Mouse (Mus musculus): ENCODE measurements around the gene Alg1. TPM values are rescaled to one million over a fixed set of nuclear protein-coding genes. Genes with fewer than 3 reads are reported as not detected.

Alg1 gene
- polyA plus RNA-seq, 1 experiment from 2014 or later = 41.3 TPM

DNA sequence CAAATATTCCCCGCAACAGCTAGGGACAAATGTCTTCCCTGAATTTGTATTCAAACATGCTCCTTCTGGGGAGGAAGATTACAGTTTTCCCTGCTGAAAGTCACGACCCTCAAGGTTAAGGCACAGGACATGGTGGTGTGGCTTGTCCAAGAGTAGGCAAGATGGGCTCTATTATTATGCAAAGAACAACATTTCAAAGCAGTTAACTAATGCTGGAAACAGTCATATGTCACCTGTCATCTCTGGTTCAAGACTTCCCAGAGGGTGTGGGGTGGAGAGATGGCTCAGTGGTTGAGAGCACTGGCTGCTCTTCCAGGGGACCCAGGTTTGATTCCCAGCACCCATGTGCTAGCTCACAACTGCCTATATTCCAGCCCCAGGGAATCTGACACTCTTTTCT lies 18.8 kb downstream of the Alg1 start:
- H3K4me1 ChIP-seq (ENCODE audit: control insufficient read depth, insufficient read depth, low read length) = peaks cover 8% of the 10 kb centered on the region; the same call in 1 of the 2 replicates
- peaks cover 3% of the 10 kb centered on the region; the same call in 1 of the 2 replicates for H3K36me3 ChIP-seq (ENCODE audit: control insufficient read depth, insufficient read depth, low read length)
- ATAC-seq (ENCODE audit: low read depth) = no peak
- H3K4me2 ChIP-seq (ENCODE audit: low read depth, low read length) = no peak overlapping the region
- no peak overlapping the region for H3K4me3 ChIP-seq (ENCODE audit: low read depth, low read length)
- WGBS = 95% methylated on average over 2 of the region's 2 CpGs
- no peaks in the 10 kb centered on the region for H3K9me3 ChIP-seq (ENCODE audit: control insufficient read depth, low read length)
- no peak overlapping the region for H3K27ac ChIP-seq (ENCODE audit: low read depth, low read length)
- no peak overlapping the region for H3K9ac ChIP-seq (replicated peaks; ENCODE audit: low read depth, low read length)
- no peaks in the 10 kb centered on the region for H3K27me3 ChIP-seq (ENCODE audit: control insufficient read depth, insufficient read depth, low read length)

DNA sequence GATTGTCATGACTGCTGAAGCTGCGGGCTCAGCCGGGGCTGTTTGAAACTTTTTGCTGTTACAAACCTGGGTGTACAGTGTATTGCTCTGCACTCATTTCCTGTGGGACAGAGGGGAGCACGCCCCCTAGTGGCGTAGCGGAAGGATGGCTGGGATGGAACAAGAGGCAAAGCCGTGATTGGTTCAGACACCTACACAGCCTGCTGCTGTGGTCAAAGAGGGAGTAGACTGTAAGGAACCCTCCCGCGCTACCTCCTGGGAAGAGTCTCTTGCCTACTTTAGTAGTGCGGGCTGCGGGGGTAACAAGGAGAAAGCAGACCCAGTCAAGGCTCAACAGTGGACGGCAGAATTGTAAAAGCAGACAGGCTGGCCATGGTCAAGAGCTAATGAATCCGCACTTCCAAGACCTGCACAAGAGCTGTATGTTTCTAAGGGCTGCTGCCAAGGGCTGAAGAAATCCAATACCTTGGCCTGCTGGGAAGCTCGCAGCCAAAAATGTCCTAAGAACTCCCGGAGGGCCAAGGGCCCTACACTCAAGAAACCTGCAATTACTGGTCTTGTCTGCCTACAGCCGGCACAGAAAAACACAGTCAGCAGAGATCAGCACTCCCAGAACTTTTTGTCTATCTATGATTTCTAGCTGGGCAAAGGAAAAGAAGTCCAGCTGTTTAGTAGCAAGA lies 21.1 kb downstream of the Alg1 start:
- H3K27ac ChIP-seq (ENCODE audit: low read depth, low read length) = no peak overlapping the region
- no peaks in the 10 kb centered on the region for H3K27me3 ChIP-seq (ENCODE audit: control insufficient read depth, insufficient read depth, low read length)
- peak overlapping the region; percentile 49 for H3K4me3 ChIP-seq (ENCODE audit: low read depth, low read length)
- H3K4me1 ChIP-seq (ENCODE audit: control insufficient read depth, insufficient read depth, low read length) = peaks cover 8% of the 10 kb centered on the region; the same call in 1 of the 2 replicates
- WGBS = 5% methylated on average over 15 of the region's 15 CpGs
- H3K9ac ChIP-seq (replicated peaks; ENCODE audit: low read depth, low read length) = no peak overlapping the region
- H3K36me3 ChIP-seq (ENCODE audit: control insufficient read depth, insufficient read depth, low read length) = no peaks in the 10 kb centered on the region
- no peaks in the 10 kb centered on the region for H3K9me3 ChIP-seq (ENCODE audit: control insufficient read depth, low read length)
- ATAC-seq (ENCODE audit: low read depth) = peak; percentile 28; the same call in 1 of the 2 replicates
- H3K4me2 ChIP-seq (ENCODE audit: low read depth, low read length) = peak overlapping the region; percentile 75

DNA sequence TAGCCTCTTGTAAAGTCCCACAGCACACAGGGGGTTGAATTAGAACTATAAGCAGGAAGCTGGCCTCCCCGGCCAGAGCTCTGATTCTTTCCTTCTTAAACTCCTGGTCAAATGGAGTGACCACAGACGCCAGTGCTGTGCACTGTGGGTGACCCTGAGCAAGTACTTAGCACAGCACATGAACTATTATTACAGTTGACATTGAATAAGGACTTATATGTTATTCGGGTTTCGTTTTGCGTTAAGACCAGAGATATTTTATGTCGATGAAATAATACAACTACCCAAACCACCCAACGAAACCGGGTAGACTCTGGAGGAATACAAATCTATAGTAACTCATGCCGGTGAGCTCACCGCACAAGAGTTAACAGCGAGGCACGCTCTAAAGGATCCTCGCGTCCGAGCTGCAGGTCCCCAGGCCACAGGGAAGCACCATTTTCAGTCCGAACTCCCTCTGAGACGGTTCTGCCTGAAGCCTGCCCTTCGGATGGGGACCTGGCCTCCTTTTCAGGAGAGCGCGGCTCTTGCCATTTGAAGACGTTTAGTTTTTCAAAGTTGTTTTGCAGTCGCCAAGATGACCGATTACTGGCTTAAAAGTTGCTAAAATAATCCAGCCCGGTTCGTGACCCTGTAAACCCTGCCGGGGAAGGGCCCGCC lies 21.8 kb downstream of the Alg1 start:
- peaks cover 8% of the 10 kb centered on the region; the same call in 1 of the 2 replicates for H3K4me1 ChIP-seq (ENCODE audit: control insufficient read depth, insufficient read depth, low read length)
- no peaks in the 10 kb centered on the region for H3K27me3 ChIP-seq (ENCODE audit: control insufficient read depth, insufficient read depth, low read length)
- 0 out of 2 replicates have a peak, but pooled peaks have one; percentile 6 for ATAC-seq (ENCODE audit: low read depth)
- peak overlapping the region; percentile 37 for H3K9ac ChIP-seq (replicated peaks; ENCODE audit: low read depth, low read length)
- peak overlapping the region; percentile 49 for H3K4me3 ChIP-seq (ENCODE audit: low read depth, low read length)
- no peaks in the 10 kb centered on the region for H3K36me3 ChIP-seq (ENCODE audit: control insufficient read depth, insufficient read depth, low read length)
- H3K4me2 ChIP-seq (ENCODE audit: low read depth, low read length) = peak overlapping the region; percentile 75
- WGBS = 2% methylated on average over 27 of the region's 27 CpGs
- no peak overlapping the region for H3K27ac ChIP-seq (ENCODE audit: low read depth, low read length)
- H3K9me3 ChIP-seq (ENCODE audit: control insufficient read depth, low read length) = no peaks in the 10 kb centered on the region

DNA sequence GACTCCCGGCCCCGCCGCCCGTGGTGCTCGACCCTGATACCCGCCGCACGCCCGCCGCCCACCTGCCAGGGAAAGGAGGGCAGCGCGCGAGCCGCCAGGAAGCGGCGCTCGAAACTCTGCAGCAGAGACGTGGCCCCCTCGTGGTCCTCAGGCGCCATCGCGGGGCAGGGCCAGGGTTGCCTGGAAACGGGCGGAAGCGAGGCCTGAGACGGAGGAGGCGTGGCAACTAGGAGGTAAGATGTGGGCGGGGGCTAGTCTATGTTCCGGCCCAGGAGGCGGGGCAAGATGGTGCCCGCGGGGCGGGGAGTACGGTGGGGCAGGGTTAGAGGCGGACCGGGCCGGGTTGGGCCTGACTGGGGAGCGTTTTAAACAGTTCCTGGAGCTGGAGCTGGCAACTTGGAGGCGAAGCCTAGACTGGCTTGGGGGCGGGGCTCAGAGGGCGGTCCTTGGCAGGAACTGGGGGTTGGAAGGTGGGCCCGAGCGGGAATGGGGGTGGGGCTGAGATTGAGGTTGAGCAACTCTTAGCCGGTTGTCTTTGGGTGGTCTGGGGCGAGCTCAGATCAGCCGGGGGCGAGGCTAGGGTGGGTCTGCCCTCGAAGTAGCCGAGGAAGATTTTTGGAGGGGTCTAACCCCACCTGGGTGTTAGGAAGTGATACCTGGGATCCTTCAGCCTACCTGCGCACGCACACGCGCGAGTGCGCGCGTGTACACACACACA lies 22.5 kb downstream of the Alg1 start, which contains the start of gene Eef2kmt:
TSS of gene Eef2kmt (minus strand) at position 205 of the 718 bp plus-strand sequence.
- 2% methylated on average over 57 of the region's 57 CpGs for WGBS
- no peaks in the 10 kb centered on the region for H3K36me3 ChIP-seq (ENCODE audit: control insufficient read depth, insufficient read depth, low read length)
- H3K9me3 ChIP-seq (ENCODE audit: control insufficient read depth, low read length) = no peaks in the 10 kb centered on the region
- H3K4me2 ChIP-seq (ENCODE audit: low read depth, low read length) = peak within 1 kb of the TSS; percentile 75
- H3K9ac ChIP-seq (replicated peaks; ENCODE audit: low read depth, low read length) = peak within 1 kb of the TSS; percentile 41
- no peak within 1 kb of the TSS for H3K27ac ChIP-seq (ENCODE audit: low read depth, low read length)
- peak within 1 kb of the TSS; percentile 49 for H3K4me3 ChIP-seq (ENCODE audit: low read depth, low read length)
- H3K27me3 ChIP-seq (ENCODE audit: control insufficient read depth, insufficient read depth, low read length) = no peaks in the 10 kb centered on the region
- peak; percentile 97 for ATAC-seq (ENCODE audit: low read depth)
- peaks cover 8% of the 10 kb centered on the region; the same call in 1 of the 2 replicates for H3K4me1 ChIP-seq (ENCODE audit: control insufficient read depth, insufficient read depth, low read length)

DNA sequence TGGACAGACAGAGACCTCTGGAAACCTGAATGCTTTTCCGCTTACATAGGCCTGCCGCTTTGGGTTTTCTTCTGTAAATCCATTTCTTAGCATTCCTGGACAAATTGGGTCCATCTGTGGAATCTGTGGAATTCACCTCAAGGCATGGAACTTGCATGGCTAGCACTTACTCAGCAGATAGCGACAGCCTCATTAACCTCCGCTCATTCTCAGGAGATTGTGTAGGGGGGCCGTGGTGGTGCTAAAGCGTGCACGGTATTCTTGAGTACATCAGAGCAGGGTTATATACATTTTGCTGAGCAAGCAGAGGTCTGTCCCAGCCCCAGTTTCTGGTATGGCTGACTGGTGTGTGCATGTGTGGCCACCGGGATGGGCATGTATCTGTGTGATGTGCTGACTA lies 29.7 kb downstream of the Alg1 start:
- no peak overlapping the region for H3K4me2 ChIP-seq (ENCODE audit: low read depth, low read length)
- no peak overlapping the region for H3K27ac ChIP-seq (ENCODE audit: low read depth, low read length)
- H3K4me3 ChIP-seq (ENCODE audit: low read depth, low read length) = no peak overlapping the region
- no peaks in the 10 kb centered on the region for H3K4me1 ChIP-seq (ENCODE audit: control insufficient read depth, insufficient read depth, low read length)
- no peak for ATAC-seq (ENCODE audit: low read depth)
- H3K9ac ChIP-seq (replicated peaks; ENCODE audit: low read depth, low read length) = no peak overlapping the region
- no peaks in the 10 kb centered on the region for H3K27me3 ChIP-seq (ENCODE audit: control insufficient read depth, insufficient read depth, low read length)
- H3K9me3 ChIP-seq (ENCODE audit: control insufficient read depth, low read length) = peaks cover 4% of the 10 kb centered on the region; the same call in 1 of the 2 replicates
- no peaks in the 10 kb centered on the region for H3K36me3 ChIP-seq (ENCODE audit: control insufficient read depth, insufficient read depth, low read length)
- 84% methylated on average over 8 of the region's 8 CpGs for WGBS

DNA sequence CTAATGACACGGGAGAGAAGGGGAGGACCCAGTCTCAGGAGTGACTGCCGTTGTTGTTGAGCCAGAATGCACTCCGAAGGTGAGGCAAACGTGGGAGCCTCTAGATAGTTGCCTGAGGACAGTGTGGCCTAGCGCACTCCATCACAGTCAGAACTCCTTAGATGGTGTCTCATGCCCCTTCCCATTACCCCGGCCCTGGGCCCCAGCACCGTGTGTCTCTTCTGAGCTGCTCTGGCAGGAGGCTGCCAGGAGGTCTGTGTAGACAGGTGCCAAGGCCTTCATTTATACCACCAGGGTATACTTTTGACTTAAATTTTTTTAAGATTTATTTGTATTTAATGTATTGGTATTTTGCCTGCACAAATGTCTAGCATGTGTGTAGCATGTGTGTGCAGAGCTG lies 30.5 kb downstream of the Alg1 start:
- 83% methylated on average over 7 of the region's 7 CpGs for WGBS
- no peak overlapping the region for H3K4me2 ChIP-seq (ENCODE audit: low read depth, low read length)
- no peak for ATAC-seq (ENCODE audit: low read depth)
- H3K4me1 ChIP-seq (ENCODE audit: control insufficient read depth, insufficient read depth, low read length) = no peaks in the 10 kb centered on the region
- no peak overlapping the region for H3K9ac ChIP-seq (replicated peaks; ENCODE audit: low read depth, low read length)
- H3K36me3 ChIP-seq (ENCODE audit: control insufficient read depth, insufficient read depth, low read length) = no peaks in the 10 kb centered on the region
- no peak overlapping the region for H3K4me3 ChIP-seq (ENCODE audit: low read depth, low read length)
- peaks cover 4% of the 10 kb centered on the region; the same call in 1 of the 2 replicates for H3K9me3 ChIP-seq (ENCODE audit: control insufficient read depth, low read length)
- H3K27me3 ChIP-seq (ENCODE audit: control insufficient read depth, insufficient read depth, low read length) = no peaks in the 10 kb centered on the region
- no peak overlapping the region for H3K27ac ChIP-seq (ENCODE audit: low read depth, low read length)

DNA sequence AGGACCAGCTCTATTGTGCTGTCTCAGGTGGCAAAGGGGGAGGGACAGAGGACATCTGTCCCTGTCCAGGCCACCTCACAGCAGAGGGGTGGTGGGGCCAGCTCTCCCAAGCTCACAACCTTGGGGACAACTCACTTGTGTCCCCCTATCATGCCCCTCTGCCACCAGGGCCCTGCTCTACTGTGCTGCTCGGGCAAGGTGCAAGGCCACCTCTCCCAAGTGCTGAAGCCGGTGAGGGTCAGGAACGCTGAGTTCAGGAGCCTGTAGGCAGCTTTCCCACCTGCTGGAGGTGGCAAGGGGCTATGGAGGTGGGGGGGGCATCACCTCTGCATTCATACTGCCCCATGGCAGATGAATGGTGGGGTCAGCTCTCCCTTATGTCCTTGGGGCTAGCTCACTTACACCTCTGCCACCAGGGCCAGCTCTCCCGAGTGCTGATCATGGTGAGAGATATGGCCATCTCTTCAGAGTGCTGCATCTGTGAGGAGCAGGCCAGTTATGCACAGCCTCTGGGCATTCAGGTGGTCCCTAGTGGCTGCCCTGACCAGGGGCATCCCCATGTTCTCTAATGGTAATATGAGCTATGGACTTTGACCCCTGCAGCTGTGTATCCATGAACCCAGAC lies 38.1 kb downstream of the Alg1 start:
- Histone ChIP-seq H3K9me3 (ENCODE audit: control insufficient read depth, low read length) (no peaks in the 10 kb centered on the region), H3K4me2 (ENCODE audit: low read depth, low read length) (no peak overlapping the region), H3K27me3 (ENCODE audit: control insufficient read depth, insufficient read depth, low read length) (no peaks in the 10 kb centered on the region), H3K9ac (replicated peaks; ENCODE audit: low read depth, low read length) (no peak overlapping the region), H3K36me3 (ENCODE audit: control insufficient read depth, insufficient read depth, low read length) (no peaks in the 10 kb centered on the region), H3K4me1 (ENCODE audit: control insufficient read depth, insufficient read depth, low read length) (no peaks in the 10 kb centered on the region), H3K27ac (ENCODE audit: low read depth, low read length) (no peak overlapping the region), H3K4me3 (ENCODE audit: low read depth, low read length) (no peak overlapping the region)
- no peak for ATAC-seq (ENCODE audit: low read depth)
- WGBS = 83% methylated on average over 4 of the region's 4 CpGs

DNA sequence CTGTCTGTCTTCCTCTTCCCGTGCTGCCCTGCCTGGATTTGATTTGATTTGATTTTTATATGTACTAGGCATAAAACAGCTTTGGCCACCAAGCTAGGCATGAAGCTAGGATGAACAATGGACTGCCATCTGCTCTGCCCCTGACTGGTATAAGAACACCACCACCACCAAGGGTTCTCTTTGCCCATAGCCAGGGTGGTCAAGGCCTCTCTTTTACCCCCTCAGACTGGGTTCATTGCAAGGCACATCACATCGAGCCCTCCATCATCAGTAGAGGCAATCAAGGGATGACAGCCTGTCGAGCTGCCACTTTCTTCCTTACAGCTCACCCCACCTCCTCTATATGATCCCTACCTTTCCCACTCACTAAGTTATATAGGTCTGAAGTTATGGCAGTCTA lies 39.0 kb downstream of the Alg1 start:
- Histone ChIP-seq H3K9ac (replicated peaks; ENCODE audit: low read depth, low read length) (no peak overlapping the region), H3K9me3 (ENCODE audit: control insufficient read depth, low read length) (no peaks in the 10 kb centered on the region), H3K36me3 (ENCODE audit: control insufficient read depth, insufficient read depth, low read length) (no peaks in the 10 kb centered on the region), H3K4me2 (ENCODE audit: low read depth, low read length) (no peak overlapping the region), H3K4me1 (ENCODE audit: control insufficient read depth, insufficient read depth, low read length) (no peaks in the 10 kb centered on the region), H3K4me3 (ENCODE audit: low read depth, low read length) (no peak overlapping the region), H3K27me3 (ENCODE audit: control insufficient read depth, insufficient read depth, low read length) (no peaks in the 10 kb centered on the region), H3K27ac (ENCODE audit: low read depth, low read length) (no peak overlapping the region)
- ATAC-seq (ENCODE audit: low read depth) = no peak
- WGBS = 86% methylated on average over 3 of the region's 3 CpGs

Data from neural tube, embryonic 14.5 days (tissue).